Mouse (Mus musculus): ENCODE measurements around the gene Urgcp. TPM values are rescaled to one million over a fixed set of nuclear protein-coding genes. Genes with fewer than 3 reads are reported as not detected.

The Urgcp gene
- polyA plus RNA-seq, 1 experiment from 2014 or later = 35.6 TPM

DNA sequence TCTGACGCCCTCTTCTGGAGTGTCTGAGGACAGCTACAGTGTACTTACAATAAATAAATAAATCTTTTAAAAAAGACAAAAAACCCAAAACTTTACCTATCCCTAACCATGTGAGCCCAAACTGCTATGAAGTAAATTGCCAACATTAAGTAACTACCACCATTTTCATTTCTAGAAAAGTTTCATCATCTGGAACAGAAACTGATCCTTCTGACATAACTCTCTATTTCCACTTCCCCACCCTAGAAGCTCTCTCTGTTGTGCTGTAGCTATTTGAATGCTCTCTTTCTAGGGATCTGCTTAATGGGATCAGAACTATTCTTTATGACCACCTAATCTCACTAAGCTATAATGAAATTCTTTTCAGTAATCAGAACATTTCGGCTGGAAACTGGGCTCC, 17.2 kb downstream of the Urgcp start:
- H3K4me2 ChIP-seq (ENCODE audit: low read length) = no peak overlapping the region
- H3K9ac ChIP-seq (ENCODE audit: low read depth, low read length) = no peak overlapping the region
- no peaks in the 10 kb centered on the region for H3K36me3 ChIP-seq (ENCODE audit: control insufficient read depth, insufficient read depth, low read length)
- no peaks in the 10 kb centered on the region for H3K27me3 ChIP-seq (replicated peaks; ENCODE audit: control insufficient read depth, insufficient read depth, low read length)
- 89% methylated on average over 2 of the region's 2 CpGs for WGBS
- no peak for ATAC-seq
- peaks cover 2% of the 10 kb centered on the region; the same call in 1 of the 2 replicates for H3K9me3 ChIP-seq (ENCODE audit: control insufficient read depth, low read length)
- H3K27ac ChIP-seq (ENCODE audit: low read depth, low read length) = no peak overlapping the region
- no peak overlapping the region for H3K4me3 ChIP-seq (ENCODE audit: low read length)
- H3K4me1 ChIP-seq (ENCODE audit: control insufficient read depth, insufficient read depth, low read depth, low read length) = peaks cover 5% of the 10 kb centered on the region

DNA sequence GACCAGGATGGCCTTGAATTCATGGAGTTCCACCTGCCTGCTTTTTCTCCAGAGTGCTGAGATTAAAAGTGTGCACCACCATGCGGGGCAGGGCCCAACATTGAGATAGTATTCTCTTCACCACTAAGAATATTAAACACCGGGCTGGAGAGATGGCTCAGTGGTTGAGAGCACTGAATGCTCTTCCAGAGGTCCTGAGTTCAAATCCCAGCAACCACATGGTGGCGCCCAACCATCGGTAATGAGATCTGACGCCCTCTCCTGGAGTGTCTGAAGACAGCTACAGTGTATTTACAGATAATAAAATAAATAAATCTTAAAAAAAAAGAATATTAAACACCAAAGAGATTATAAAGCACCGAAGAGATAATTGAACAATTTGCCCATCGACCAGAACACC, 20.1 kb downstream of the Urgcp start:
- no peak overlapping the region for H3K4me2 ChIP-seq (ENCODE audit: low read length)

DNA sequence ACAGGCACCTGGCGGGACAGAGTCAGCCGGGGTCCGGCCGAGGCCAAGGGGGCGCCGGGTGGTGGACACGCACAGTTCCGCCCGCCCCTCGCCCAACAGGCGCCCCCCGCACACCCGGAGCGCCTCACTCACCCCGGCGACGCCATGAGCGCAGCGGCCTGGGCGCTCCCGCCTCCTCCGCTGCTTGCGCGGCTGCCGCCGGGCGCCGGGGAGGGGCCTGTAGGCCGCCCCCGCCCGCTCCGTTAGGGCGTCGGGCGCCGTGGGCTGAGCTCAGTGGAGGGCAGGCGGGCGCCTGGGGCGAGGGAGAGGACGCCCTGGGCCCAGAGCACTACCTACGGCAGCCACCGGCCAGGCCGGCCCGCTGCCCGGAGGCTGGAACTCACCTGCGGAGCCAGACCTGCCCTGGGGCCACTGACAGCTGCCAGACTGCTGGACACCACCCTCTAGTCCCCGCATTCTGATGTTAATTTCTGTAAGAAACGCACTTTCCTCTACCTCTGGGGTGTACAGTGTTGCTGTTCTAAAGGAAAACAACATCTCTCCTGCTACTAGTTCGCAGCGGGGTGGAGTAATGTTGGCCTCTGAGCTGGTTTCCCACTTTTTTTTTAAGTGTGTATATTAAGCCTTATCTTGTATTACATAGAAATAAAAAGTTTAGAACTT, 21.1 kb downstream of the Urgcp start:
- under 1% methylated on average over 44 of the region's 50 CpGs for WGBS
- ATAC-seq = peak; percentile 95
- peak overlapping the region; percentile 98 for H3K4me3 ChIP-seq (ENCODE audit: low read length)
- H3K4me2 ChIP-seq (ENCODE audit: low read length) = peak overlapping the region; percentile 82
- H3K27me3 ChIP-seq (replicated peaks; ENCODE audit: control insufficient read depth, insufficient read depth, low read length) = no peaks in the 10 kb centered on the region
- no peaks in the 10 kb centered on the region for H3K9me3 ChIP-seq (ENCODE audit: control insufficient read depth, low read length)
- peak overlapping the region; percentile 91 for H3K27ac ChIP-seq (ENCODE audit: low read depth, low read length)
- H3K9ac ChIP-seq (ENCODE audit: low read depth, low read length) = peak overlapping the region; percentile 99
- peaks cover 13% of the 10 kb centered on the region for H3K4me1 ChIP-seq (ENCODE audit: control insufficient read depth, insufficient read depth, low read depth, low read length)
- H3K36me3 ChIP-seq (ENCODE audit: control insufficient read depth, insufficient read depth, low read length) = no peaks in the 10 kb centered on the region

More for the DNA sequence above, 20.1 kb downstream of the Urgcp start:
- Histone ChIP-seq H3K9ac (ENCODE audit: low read depth, low read length) (no peak overlapping the region), H3K27ac (ENCODE audit: low read depth, low read length) (no peak overlapping the region), H3K36me3 (ENCODE audit: control insufficient read depth, insufficient read depth, low read length) (no peaks in the 10 kb centered on the region), H3K4me1 (ENCODE audit: control insufficient read depth, insufficient read depth, low read depth, low read length) (peaks cover 13% of the 10 kb centered on the region), H3K4me3 (ENCODE audit: low read length) (no peak overlapping the region), H3K27me3 (replicated peaks; ENCODE audit: control insufficient read depth, insufficient read depth, low read length) (no peaks in the 10 kb centered on the region), H3K9me3 (ENCODE audit: control insufficient read depth, low read length) (no peaks in the 10 kb centered on the region)
- ATAC-seq = no peak
- 77% methylated on average over 7 of the region's 7 CpGs for WGBS

DNA sequence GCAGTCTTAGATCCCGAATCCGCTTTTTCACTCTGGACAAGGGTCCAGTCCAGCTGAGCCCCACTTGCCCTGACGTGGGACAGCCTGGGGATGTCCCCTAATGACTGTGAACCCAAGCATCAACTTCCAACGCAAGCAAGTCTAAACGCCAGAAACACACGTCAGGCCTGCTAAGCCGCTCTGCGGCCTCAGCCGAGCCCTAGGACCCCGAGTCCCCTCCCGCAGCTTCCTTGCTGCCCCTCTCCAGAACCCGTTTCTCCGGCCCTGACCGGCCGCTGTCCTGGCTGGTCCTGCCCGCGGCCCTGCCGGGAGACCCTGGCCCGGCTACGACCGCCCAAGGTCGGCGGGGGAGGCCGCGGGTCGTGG, 21.6 kb downstream of the Urgcp start:
- Histone ChIP-seq H3K27me3 (replicated peaks; ENCODE audit: control insufficient read depth, insufficient read depth, low read length) (no peaks in the 10 kb centered on the region), H3K4me1 (ENCODE audit: control insufficient read depth, insufficient read depth, low read depth, low read length) (peaks cover 13% of the 10 kb centered on the region), H3K9me3 (ENCODE audit: control insufficient read depth, low read length) (no peaks in the 10 kb centered on the region), H3K36me3 (ENCODE audit: control insufficient read depth, insufficient read depth, low read length) (no peaks in the 10 kb centered on the region), H3K9ac (ENCODE audit: low read depth, low read length) (peak overlapping the region; percentile 99), H3K4me2 (ENCODE audit: low read length) (peak overlapping the region; percentile 82), H3K4me3 (ENCODE audit: low read length) (peak overlapping the region; percentile 98), H3K27ac (ENCODE audit: low read depth, low read length) (peak overlapping the region; percentile 91)
- WGBS = 2% methylated on average over 26 of the region's 26 CpGs
- peak; percentile 72 for ATAC-seq

DNA sequence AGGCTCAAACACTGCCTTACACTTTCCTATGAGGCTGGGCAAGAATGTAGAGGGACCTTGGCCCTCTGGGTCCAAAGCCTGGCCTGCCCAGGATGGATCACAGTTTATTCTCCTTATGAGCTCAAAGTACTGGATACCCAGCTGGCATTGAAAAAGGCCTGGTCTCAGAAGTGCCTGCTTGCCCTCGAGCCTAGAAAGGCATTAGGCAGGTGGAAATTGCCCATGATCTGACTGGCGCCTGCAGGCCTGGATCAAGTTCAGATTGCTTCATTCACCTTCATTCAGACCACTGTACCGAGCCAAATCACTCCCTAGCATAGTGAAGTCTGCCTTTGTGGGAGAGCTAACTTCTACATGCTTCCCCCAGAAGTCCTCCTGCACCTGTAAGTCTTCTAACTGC, 22.3 kb downstream of the Urgcp start:
- Histone ChIP-seq H3K4me3 (ENCODE audit: low read length) (peak overlapping the region; percentile 98), H3K27ac (ENCODE audit: low read depth, low read length) (no peak overlapping the region), H3K27me3 (replicated peaks; ENCODE audit: control insufficient read depth, insufficient read depth, low read length) (no peaks in the 10 kb centered on the region), H3K4me2 (ENCODE audit: low read length) (peak overlapping the region; percentile 82), H3K36me3 (ENCODE audit: control insufficient read depth, insufficient read depth, low read length) (no peaks in the 10 kb centered on the region), H3K9ac (ENCODE audit: low read depth, low read length) (peak overlapping the region; percentile 33), H3K9me3 (ENCODE audit: control insufficient read depth, low read length) (no peaks in the 10 kb centered on the region), H3K4me1 (ENCODE audit: control insufficient read depth, insufficient read depth, low read depth, low read length) (peaks cover 13% of the 10 kb centered on the region)
- ATAC-seq = no peak
- WGBS = 56% methylated on average over 3 of the region's 3 CpGs

DNA sequence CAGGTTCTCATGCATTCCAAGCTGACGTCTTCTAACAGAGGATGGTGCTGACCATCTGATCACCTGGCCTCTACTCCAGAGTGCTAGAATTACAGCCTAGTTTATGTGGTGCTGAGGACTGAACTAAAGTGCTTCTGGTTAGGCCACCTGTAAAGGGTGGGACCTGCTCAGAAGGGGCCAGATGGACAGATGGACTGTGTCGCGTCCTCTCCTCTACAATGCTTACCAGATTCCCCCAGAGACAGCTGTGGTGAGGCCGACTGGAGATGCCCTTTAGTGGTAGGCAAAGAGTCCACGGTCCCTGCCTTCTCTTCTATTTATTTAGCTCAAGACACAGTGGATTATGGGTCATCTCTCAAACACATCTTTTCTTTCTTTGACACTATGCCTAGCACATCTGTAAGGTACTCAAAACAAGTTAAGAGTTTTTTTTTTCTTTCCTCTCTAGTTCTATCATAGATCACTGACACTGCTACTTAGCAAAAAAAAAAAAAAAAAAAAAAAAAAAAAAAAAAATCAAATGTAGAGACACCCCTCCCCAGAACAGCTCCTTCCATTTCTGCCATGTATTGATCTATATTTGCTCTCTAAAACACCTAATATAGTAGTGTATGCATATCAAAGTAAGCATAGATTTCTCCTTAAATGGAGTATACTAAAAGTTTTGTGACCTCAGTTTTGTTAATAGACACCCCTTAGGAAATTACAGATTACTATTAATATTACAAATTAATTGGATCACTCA, 23.1 kb downstream of the Urgcp start:
- H3K9me3 ChIP-seq (ENCODE audit: control insufficient read depth, low read length) = no peaks in the 10 kb centered on the region
- H3K4me3 ChIP-seq (ENCODE audit: low read length) = no peak overlapping the region
- WGBS = 82% methylated on average over 5 of the region's 5 CpGs
- H3K4me1 ChIP-seq (ENCODE audit: control insufficient read depth, insufficient read depth, low read depth, low read length) = peaks cover 13% of the 10 kb centered on the region
- no peaks in the 10 kb centered on the region for H3K36me3 ChIP-seq (ENCODE audit: control insufficient read depth, insufficient read depth, low read length)
- H3K27ac ChIP-seq (ENCODE audit: low read depth, low read length) = no peak overlapping the region
- no peak overlapping the region for H3K4me2 ChIP-seq (ENCODE audit: low read length)
- no peak overlapping the region for H3K9ac ChIP-seq (ENCODE audit: low read depth, low read length)
- ATAC-seq = no peak
- no peaks in the 10 kb centered on the region for H3K27me3 ChIP-seq (replicated peaks; ENCODE audit: control insufficient read depth, insufficient read depth, low read length)

DNA sequence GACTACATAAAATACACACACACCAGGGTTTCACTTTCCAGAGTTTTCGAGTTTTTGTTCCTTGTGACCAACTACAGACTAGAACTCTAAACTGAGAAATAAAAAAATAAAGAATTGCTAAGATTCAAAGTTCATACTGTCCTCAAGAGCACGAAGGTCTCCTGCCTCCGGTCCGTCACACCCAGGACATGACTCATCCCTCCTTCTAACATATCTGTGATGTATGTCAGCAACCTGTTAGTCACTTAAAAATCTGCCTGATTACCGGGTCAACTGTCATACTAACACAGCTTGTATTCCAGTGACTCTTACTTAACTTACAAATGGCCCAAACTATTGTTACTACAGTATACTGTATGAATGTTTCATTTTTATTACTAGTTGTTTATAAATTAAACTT, 25.0 kb downstream of the Urgcp start:
- H3K36me3 ChIP-seq (ENCODE audit: control insufficient read depth, insufficient read depth, low read length) = no peaks in the 10 kb centered on the region
- no peak overlapping the region for H3K4me3 ChIP-seq (ENCODE audit: low read length)
- peaks cover 13% of the 10 kb centered on the region for H3K4me1 ChIP-seq (ENCODE audit: control insufficient read depth, insufficient read depth, low read depth, low read length)
- no peak overlapping the region for H3K4me2 ChIP-seq (ENCODE audit: low read length)
- H3K9ac ChIP-seq (ENCODE audit: low read depth, low read length) = no peak overlapping the region
- H3K9me3 ChIP-seq (ENCODE audit: control insufficient read depth, low read length) = no peaks in the 10 kb centered on the region
- no peaks in the 10 kb centered on the region for H3K27me3 ChIP-seq (replicated peaks; ENCODE audit: control insufficient read depth, insufficient read depth, low read length)
- H3K27ac ChIP-seq (ENCODE audit: low read depth, low read length) = no peak overlapping the region
- ATAC-seq = no peak
- WGBS = 93% methylated on average over 5 of the region's 5 CpGs

DNA sequence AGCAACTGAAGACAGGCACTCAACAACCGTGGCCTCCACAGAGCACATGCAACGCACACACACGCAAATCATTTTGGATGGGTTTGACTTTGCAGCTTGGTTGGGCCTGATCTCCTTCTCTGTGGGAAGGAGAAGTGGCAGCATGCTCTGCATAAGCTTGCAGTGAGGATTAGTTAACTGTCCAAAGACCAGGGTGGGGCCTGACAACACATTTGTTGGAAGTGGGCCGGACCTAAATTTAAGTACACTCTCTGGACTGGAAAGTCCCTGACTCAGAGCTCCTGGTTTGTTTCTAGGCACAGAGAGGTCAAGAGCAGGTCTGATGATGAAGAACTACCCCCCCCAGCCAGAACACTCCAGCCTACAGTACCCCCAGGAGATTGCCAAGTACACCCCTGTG, 27.9 kb downstream of the Urgcp start:
- 95% methylated on average over 4 of the region's 4 CpGs for WGBS

DNA sequence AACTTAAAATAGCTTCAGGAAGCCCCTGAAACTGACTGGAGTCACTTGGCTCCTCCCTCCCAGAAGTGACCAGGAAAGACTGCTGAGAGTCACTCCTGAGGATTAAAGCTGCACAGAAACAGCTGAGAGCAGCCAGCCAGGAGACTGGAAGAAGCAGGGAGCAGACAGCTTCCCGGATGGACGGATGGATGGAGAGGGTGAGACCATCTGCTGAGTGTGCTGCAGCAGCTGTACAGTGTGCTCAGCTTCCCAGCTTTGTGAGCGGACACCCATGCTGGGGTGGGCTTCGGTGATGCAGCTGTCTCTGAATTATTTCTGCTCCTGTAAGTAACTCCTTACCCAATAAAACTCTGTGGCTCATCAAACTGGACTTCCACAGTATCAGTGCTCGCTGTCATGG, 29.8 kb downstream of the Urgcp start:
- 0 out of 2 replicates have a peak overlapping the region, but pooled peaks have one; percentile 31 for H3K27ac ChIP-seq (ENCODE audit: low read depth, low read length)

More for the DNA sequence above, 27.9 kb downstream of the Urgcp start:
- no peak overlapping the region for H3K4me2 ChIP-seq (ENCODE audit: low read length)
- H3K4me1 ChIP-seq (ENCODE audit: control insufficient read depth, insufficient read depth, low read depth, low read length) = peaks cover 3% of the 10 kb centered on the region; the same call in 1 of the 2 replicates
- no peak overlapping the region for H3K27ac ChIP-seq (ENCODE audit: low read depth, low read length)
- no peaks in the 10 kb centered on the region for H3K36me3 ChIP-seq (ENCODE audit: control insufficient read depth, insufficient read depth, low read length)
- H3K4me3 ChIP-seq (ENCODE audit: low read length) = no peak overlapping the region
- no peaks in the 10 kb centered on the region for H3K27me3 ChIP-seq (replicated peaks; ENCODE audit: control insufficient read depth, insufficient read depth, low read length)
- H3K9me3 ChIP-seq (ENCODE audit: control insufficient read depth, low read length) = no peaks in the 10 kb centered on the region
- no peak for ATAC-seq
- no peak overlapping the region for H3K9ac ChIP-seq (ENCODE audit: low read depth, low read length)

More for the DNA sequence above, 29.8 kb downstream of the Urgcp start:
- Histone ChIP-seq H3K27me3 (replicated peaks; ENCODE audit: control insufficient read depth, insufficient read depth, low read length) (no peaks in the 10 kb centered on the region), H3K4me1 (ENCODE audit: control insufficient read depth, insufficient read depth, low read depth, low read length) (no peaks in the 10 kb centered on the region; the same call in 1 of the 2 replicates), H3K9me3 (ENCODE audit: control insufficient read depth, low read length) (no peaks in the 10 kb centered on the region), H3K9ac (ENCODE audit: low read depth, low read length) (no peak overlapping the region), H3K4me2 (ENCODE audit: low read length) (no peak overlapping the region), H3K4me3 (ENCODE audit: low read length) (no peak overlapping the region), H3K36me3 (ENCODE audit: control insufficient read depth, insufficient read depth, low read length) (no peaks in the 10 kb centered on the region)
- WGBS = 40% methylated on average over 5 of the region's 5 CpGs
- peak; percentile 69; the same call in 1 of the 2 replicates for ATAC-seq

Measured in hindbrain, embryonic 16.5 days (tissue).